Mouse (Mus musculus) lung, postnatal 0 days (tissue): ENCODE results near the gene Fbxw19.

Experiments
- CTCF ChIP-seq: IDR thresholded peaks from 2 replicates; pipeline ENCODE4 v1.5.1; 2016; ENCODE audit warnings: antibody characterized with exemption, mild to moderate bottlenecking
- EP300 ChIP-seq: IDR thresholded peaks from 2 replicates; pipeline ENCODE4 v1.6.1; 2016; ENCODE audit warnings: antibody characterized with exemption, mild to moderate bottlenecking, control low read depth

DNA sequence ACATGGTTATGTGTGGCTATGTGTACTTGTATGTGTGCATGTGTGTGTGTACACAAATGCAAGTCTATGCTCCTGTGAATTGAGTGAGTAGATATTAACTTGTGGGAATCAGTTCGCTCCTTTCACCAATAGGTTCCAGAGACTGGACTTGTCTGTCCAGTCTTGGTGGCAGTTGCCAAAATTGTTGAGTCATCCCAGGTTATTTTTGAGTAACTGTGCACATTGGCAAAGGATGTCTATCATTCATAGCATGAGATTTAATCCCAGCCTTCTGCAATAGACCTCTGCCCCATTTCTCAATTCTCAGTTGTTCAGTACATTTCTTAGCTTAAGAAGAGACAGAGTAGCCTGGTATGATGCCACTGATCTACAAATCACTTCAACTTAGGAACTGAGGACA lies 62.7 kb downstream of the Fbxw19 start:
- TF ChIP-seq CTCF (no peak), EP300 (no peak)
